Mouse (Mus musculus) thymus, adult 2 months (tissue): ENCODE data around the gene Nxph4. TPM values are rescaled to one million over a fixed set of nuclear protein-coding genes. Genes with fewer than 3 reads are reported as not detected.

Source experiments
- DNase-seq: peaks from one replicate; pipeline ENCODE4 v3.0.0; 2021
- H3K27ac ChIP-seq: fragments of 200-500 bp; 2 replicates; pipeline ENCODE4 v1.5.1; 2012; ENCODE audit warnings: low read length, control low read depth; ENCODE audit not compliant: control insufficient read depth, insufficient read depth
- H3K27me3 ChIP-seq: fragments of 200-500 bp; 2 replicates; pipeline ENCODE4 v1.6.1; 2012; ENCODE audit warnings: mild to moderate bottlenecking, low read length, moderate library complexity, mixed read lengths; ENCODE audit not compliant: control insufficient read depth, insufficient read depth
- H3K36me3 ChIP-seq: fragments of 200-500 bp; 2 replicates; pipeline ENCODE4 v1.6.1; 2012; ENCODE audit warnings: mild to moderate bottlenecking, low read length, moderate library complexity; ENCODE audit not compliant: control insufficient read depth, insufficient read depth
- H3K4me1 ChIP-seq: fragments of 200-500 bp; replicated peaks from 2 replicates; pipeline ENCODE4 v1.6.1; 2012; ENCODE audit warnings: low read length; ENCODE audit not compliant: control insufficient read depth, insufficient read depth
- H3K4me3 ChIP-seq: fragments of 200-500 bp; 2 replicates; pipeline ENCODE4 v1.5.1; 2012; ENCODE audit warnings: mild to moderate bottlenecking, low read length, control low read depth, moderate library complexity; ENCODE audit not compliant: control insufficient read depth, insufficient read depth
- CTCF ChIP-seq: fragments of 200-500 bp; IDR thresholded peaks from 2 replicates; pipeline ENCODE4 v1.5.1; 2012; ENCODE audit warnings: mild to moderate bottlenecking, control low read depth, low read length, moderate library complexity, borderline replicate concordance; ENCODE audit not compliant: control insufficient read depth, poor library complexity, insufficient read depth; ENCODE audit errors: extremely low read depth
- POLR2A ChIP-seq: fragments of 200-500 bp; IDR thresholded peaks from 2 replicates; pipeline ENCODE4 v1.6.1; 2012; ENCODE audit warnings: mild to moderate bottlenecking, low read length, control low read depth, moderate library complexity; ENCODE audit not compliant: control insufficient read depth, poor library complexity, insufficient read depth; ENCODE audit errors: extremely low read depth
- WGBS: fragments of 180-500 bp; shearing (Covaris S2); methylation state at CpG from one replicate; pipeline ENCODE4 v1.1.7; 2018; 5-methylcytosine and 5-hydroxymethylcytosine counted together
- polyA plus RNA-seq: library from polyadenylated mRNA; depleted of rRNA; stranded (reverse); fragments of >200 nt; gene quantifications from 2 replicates; pipeline ENCODE4 v1.2.3, GENCODE M21; 2012

Gene Nxph4
- polyA plus RNA-seq, 1 experiment, result 0.20 TPM

DNA sequence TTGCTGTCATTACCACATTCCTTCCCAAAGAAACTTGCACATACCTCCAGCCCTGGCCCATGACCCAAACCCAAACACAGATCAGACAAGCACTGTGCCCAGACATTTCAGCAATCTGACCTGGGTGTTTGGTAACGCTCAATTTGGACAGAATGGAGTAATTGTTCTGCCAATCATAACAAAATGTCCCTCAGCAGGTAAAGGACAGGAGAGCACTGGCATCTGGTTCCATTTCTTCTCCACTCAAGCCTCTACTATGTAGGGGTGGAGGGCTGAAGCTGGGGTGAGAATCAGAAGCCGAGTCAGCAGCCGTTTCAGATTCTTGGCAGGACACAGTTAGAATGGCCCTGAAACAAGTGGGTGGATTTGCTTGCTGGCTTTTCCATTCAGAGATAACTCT is 42.2 kb downstream of the Nxph4 start:
- whole genome bisulfite sequencing, result 96% methylated on average over 3 of the region's 3 CpGs
- H3K27me3 ChIP-seq, result no peaks in the 10 kb centered on the region
- TF ChIP-seq CTCF (no peak), POLR2A (no peak)
- H3K36me3 ChIP-seq, result peaks cover 45% of the 10 kb centered on the region
- H3K27ac ChIP-seq, result no peak overlapping the region
- no peak for DNase-seq
- no peak overlapping the region for H3K4me3 ChIP-seq
- H3K4me1 ChIP-seq, result no peaks in the 10 kb centered on the region

DNA sequence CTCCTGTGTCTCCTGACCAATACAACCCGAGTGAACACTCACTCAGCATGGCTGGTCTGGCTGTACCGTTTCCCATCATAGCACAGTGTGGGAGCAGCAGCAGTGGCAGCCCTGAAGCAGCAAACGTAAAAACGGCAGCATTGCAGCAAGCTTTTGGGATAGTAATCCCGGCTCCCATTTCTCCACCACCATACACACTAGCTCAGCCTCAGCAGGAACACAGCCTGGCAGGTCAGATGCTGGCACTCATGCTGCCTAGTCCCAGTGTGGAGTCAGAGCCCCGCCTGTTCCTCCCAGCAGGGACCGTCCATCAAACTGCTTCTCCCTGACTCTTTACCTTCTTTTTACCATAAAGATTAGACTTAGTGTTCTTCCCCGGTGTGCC is 43.2 kb downstream of the Nxph4 start:
- TF ChIP-seq CTCF, result no peak
- TF ChIP-seq POLR2A, result no peak
- Histone ChIP-seq H3K36me3 (peaks cover 40% of the 10 kb centered on the region), H3K27me3 (no peaks in the 10 kb centered on the region), H3K4me3 (no peak overlapping the region), H3K27ac (no peak overlapping the region), H3K4me1 (no peaks in the 10 kb centered on the region)
- DNase-seq, result no peak
- WGBS, result 95% methylated on average over 8 of the region's 8 CpGs

DNA sequence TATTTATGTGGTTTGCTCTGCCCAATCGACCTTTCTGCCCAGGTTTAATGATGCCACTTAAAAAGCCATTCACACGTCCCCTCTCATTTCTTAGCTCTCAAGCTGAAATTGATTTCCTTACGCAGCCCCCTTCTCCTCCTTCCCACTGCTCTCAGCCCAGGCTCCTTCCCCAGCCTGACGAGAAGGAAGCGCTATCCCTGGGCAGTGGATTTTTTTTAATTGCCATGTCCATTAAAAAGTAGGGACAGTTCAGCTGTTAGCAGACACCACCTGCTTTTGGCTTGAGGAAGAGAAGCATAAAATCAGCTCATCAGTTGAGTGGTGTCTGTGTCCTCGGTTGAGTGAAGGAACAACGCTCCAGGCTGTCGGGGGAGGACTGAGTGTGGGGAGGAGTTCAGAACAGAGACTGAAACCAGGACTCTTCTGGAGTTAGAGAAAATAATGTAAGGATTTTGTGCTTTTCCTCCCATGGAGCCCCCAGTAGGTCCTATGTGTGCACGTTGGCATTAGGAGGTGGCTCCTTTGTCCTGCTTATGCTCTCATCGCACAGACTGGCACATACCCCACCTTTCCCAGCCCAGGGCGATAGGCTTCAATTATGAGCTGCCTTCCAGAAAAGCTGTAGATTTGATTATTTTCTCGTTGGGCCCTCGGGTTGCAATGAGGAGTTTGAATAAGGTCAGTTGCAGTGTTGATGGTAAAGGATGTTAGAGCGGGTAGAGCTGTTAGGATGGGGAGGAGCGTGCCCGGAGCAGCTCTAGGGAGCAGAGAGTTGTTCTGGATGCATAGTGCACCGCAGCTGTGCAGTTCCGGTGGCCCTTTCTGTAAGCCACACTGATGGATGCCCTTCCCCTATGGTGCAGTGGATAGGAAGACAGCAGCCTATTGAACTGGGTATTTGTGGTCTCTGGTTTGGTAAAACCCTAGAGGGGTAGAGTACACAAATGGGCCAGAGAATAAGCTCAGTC is 43.9 kb downstream of the Nxph4 start:
- 95% methylated on average over 18 of the region's 18 CpGs for WGBS
- Histone ChIP-seq H3K27ac (no peak overlapping the region), H3K4me1 (no peaks in the 10 kb centered on the region), H3K36me3 (peaks cover 38% of the 10 kb centered on the region), H3K27me3 (no peaks in the 10 kb centered on the region), H3K4me3 (no peak overlapping the region)
- TF ChIP-seq POLR2A (no peak), CTCF (no peak)
- DNase-seq, result no peak

DNA sequence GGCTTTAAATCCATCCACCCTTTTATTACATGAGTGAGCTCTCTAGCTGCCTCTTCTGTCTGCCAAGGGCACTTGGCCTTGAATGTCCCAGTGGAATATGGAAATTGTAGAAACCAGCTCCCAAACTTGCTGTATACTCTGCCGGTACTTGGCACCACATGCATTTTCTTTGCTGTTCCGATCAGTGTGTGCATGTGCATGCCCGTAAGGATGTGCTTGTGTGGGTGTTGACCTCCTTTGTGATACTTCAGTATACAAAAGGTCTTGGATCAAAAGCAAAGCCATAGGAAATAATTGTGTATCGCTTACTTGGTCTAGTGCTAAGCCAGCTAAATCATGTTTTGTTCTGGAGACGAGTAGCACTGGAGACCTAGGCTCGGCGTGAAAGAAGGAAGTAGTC is 45.5 kb downstream of the Nxph4 start:
- H3K36me3 ChIP-seq, result peaks cover 45% of the 10 kb centered on the region

DNA sequence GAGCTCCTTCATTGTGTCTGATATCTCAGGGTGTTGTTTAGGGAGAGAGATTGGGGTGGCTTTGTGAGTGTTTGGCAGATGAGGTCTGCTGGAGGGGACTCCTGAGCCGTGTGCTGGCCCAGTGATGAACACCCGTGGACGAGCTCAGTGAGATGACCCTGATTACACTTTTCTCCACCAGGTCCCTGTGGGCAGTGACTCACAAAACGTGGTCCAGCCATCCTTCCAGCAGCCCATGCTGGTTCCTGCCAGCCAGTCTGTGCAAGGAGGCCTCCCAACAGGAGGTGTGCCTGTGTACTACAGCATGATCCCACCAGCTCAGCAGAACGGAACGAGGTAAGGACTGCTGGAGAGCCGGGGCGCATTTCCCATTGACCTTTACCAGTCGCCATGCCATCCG is 49.1 kb downstream of the Nxph4 start:
- no peaks in the 10 kb centered on the region for H3K27me3 ChIP-seq
- DNase-seq, result no peak
- TF ChIP-seq CTCF, result no peak
- TF ChIP-seq POLR2A, result no peak

More for the DNA sequence above, 45.5 kb downstream of the Nxph4 start:
- H3K27me3 ChIP-seq, result no peaks in the 10 kb centered on the region
- 0 out of 2 replicates have a peak, but pooled peaks cover 3% of the 10 kb centered on the region for H3K4me1 ChIP-seq
- WGBS, result 94% methylated on average over 7 of the region's 7 CpGs
- no peak overlapping the region for H3K27ac ChIP-seq
- no peak overlapping the region for H3K4me3 ChIP-seq
- TF ChIP-seq POLR2A, result no peak
- TF ChIP-seq CTCF, result no peak
- DNase-seq, result no peak

DNA sequence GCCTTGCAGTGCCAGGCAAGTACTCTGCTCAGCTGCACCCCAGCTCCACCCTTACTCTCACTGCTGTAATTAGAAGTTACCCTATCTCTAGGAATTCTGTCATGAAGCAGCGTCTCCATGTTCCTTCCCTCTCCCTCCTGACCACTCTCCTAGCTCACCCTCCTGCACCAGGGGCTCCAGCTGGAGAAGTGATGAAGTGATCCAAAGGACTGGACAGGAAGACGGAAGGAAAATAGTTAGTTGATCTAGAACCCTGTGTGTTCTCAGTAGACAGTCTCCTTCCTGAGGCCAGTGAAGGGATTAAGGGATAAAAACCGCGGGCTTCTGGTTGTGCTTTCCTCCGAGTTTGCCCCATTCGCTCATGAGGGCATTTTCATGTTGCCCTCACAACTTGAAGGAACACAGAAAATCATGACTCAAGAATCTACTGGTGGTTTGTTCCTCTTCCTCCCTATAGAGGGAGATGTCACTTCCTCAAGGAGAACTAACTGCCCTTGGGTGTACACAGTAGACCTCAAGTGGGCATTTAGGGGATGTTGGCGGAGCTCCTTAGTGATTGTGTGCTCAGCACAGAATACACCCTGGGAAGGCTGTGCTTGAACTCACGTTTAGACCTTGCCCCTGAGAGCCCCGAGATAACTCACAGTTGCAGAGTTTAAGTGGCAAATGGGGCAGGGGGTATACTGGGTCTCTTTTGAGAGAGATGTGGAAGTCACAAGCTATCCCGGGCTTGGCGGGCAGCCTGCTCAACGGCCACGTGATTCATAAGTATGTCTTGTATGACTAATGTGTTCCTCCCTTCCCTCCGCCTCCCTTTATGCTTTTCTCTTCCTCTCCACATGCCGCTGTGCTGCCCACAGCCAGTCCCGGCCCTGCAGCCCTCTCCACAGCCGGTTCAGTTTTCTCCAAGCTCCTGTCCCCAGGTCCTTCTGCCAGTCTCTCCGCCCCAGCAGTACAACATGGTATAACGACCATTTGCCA is 53.2 kb downstream of the Nxph4 start:
- no peak for TF ChIP-seq POLR2A
- no peak for TF ChIP-seq CTCF
- H3K36me3 ChIP-seq, result peaks cover 32% of the 10 kb centered on the region
- peak overlapping the region; percentile 35; the same call in 1 of the 2 replicates for H3K27ac ChIP-seq
- DNase-seq, result no peak
- no peak overlapping the region for H3K4me3 ChIP-seq
- H3K4me1 ChIP-seq, result 0 out of 2 replicates have a peak, but pooled peaks cover 3% of the 10 kb centered on the region
- 50% methylated on average over 19 of the region's 19 CpGs for WGBS
- no peaks in the 10 kb centered on the region for H3K27me3 ChIP-seq

More for the DNA sequence above, 49.1 kb downstream of the Nxph4 start:
- Histone ChIP-seq H3K36me3 (peaks cover 32% of the 10 kb centered on the region), H3K27ac (no peak overlapping the region), H3K4me1 (0 out of 2 replicates have a peak, but pooled peaks cover 3% of the 10 kb centered on the region), H3K4me3 (no peak overlapping the region)
- 67% methylated on average over 10 of the region's 10 CpGs for WGBS
